Mouse (Mus musculus): ENCODE measurements at regions not wholly inside any gene's neighbourhood (a gene's known extent, or its start where the extent isn't known, plus 50 kb on each side); places are given as distances from the start of the nearest gene placed in this dataset.

- no peak for TF ChIP-seq CTCF (IDR thresholded peaks at IDR 0.05; ENCODE audit: extremely low read depth, insufficient read length, insufficient replicate concordance, low read depth, low read length)
- TF ChIP-seq POLR2A (IDR thresholded peaks at IDR 0.05; ENCODE audit: low read depth, low read length), result no peak
Observed at GRCm38 (mm10) chr5:111578088-111578487, 155.6 kb upstream of the Gm26897 start.

Data from small intestine, adult 2 months (tissue).